Mouse (Mus musculus) cerebellum, adult 2 months (tissue): Measurements from ENCODE around the gene Ddc. TPM values are rescaled to one million over a fixed set of nuclear protein-coding genes. Genes with fewer than 3 reads are reported as not detected.
A peak's percentile ranks its signal among the peaks of the same experiment; 100 is the strongest.

Experiments
- DNase-seq, 2 experiments: peaks; one replicate each; pipeline ENCODE4 v3.0.0; 2021
- H3K27ac ChIP-seq: fragments of 200-500 bp; 2 replicates; pipeline ENCODE4 v1.5.1; 2012; ENCODE audit warnings: low read length, control low read depth, inconsistent platforms; ENCODE audit not compliant: insufficient read depth
- H3K27me3 ChIP-seq: fragments of 200-500 bp; 2 replicates; pipeline ENCODE4 v1.6.1; 2012; ENCODE audit warnings: inconsistent platforms, mild to moderate bottlenecking, low read length, moderate library complexity; ENCODE audit not compliant: control insufficient read depth, insufficient read depth
- H3K4me1 ChIP-seq: fragments of 200-500 bp; 2 replicates; pipeline ENCODE4 v1.6.1; 2011; ENCODE audit warnings: low read length; ENCODE audit not compliant: control insufficient read depth, insufficient read depth
- H3K4me3 ChIP-seq: fragments of 200-500 bp; replicated peaks from 2 replicates; pipeline ENCODE3; 2011; ENCODE audit warnings: mild to moderate bottlenecking, low read depth, low read length, control low read depth; ENCODE audit not compliant: insufficient read depth
- CTCF ChIP-seq: fragments of 200-500 bp; IDR thresholded peaks from 2 replicates; pipeline ENCODE4 v1.5.1; 2011; ENCODE audit warnings: low read depth, mild to moderate bottlenecking, control low read depth, low read length, moderate library complexity, borderline replicate concordance; ENCODE audit not compliant: insufficient read depth
- POLR2A ChIP-seq: fragments of 200-500 bp; IDR thresholded peaks from 2 replicates; pipeline ENCODE4 v1.6.1; 2011; ENCODE audit warnings: low read length, control low read depth, borderline replicate concordance; ENCODE audit not compliant: insufficient read depth
- WGBS: fragments of 180-500 bp; shearing (Covaris S2); methylation state at CpG from one replicate; pipeline ENCODE4 v1.1.7; 2018; 5-methylcytosine and 5-hydroxymethylcytosine counted together
- polyA plus RNA-seq: library from polyadenylated mRNA; depleted of rRNA; stranded (reverse); fragments of >200 nt; gene quantifications from 2 replicates; pipeline ENCODE4 v1.2.3, GENCODE M21; 2012

The Ddc gene
- polyA plus RNA-seq, 1 experiment: 13.1 TPM

DNA sequence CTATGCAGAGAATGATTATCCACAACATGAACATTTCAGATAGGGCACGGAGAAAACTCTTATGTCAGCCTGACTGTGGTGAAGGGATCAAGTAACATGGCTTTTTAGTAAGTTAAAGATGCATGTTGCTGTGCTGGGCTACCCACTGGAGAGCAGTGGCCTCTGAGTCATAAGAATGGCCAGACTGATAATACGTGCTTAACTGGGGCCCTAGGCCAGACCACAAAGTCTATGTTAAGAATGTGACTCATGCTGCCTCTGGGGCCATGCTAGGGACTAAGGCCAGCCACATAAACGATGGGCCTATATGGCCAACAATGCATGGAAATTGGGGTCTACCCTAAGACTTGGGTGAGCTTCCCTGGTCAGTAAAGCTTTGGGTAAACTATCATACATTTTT lies 41.7 kb upstream of the Ddc start:
- DNase-seq: no peak
- H3K4me3 ChIP-seq: no peak overlapping the region
- no peak overlapping the region for H3K27ac ChIP-seq
- no peaks in the 10 kb centered on the region for H3K27me3 ChIP-seq
- no peak for TF ChIP-seq POLR2A
- TF ChIP-seq CTCF: no peak
- 81% methylated on average over 3 of the region's 3 CpGs for WGBS
- H3K4me1 ChIP-seq: no peaks in the 10 kb centered on the region

- no peak overlapping the region for H3K27ac ChIP-seq
- TF ChIP-seq POLR2A (no peak), CTCF (no peak)
- no peak overlapping the region for H3K4me3 ChIP-seq
- no peak for DNase-seq
- H3K27me3 ChIP-seq: no peaks in the 10 kb centered on the region
- WGBS: 86% methylated on average over 1 of the region's 1 CpGs
- no peaks in the 10 kb centered on the region for H3K4me1 ChIP-seq
Measured at GRCm38 (mm10) chr11:11938591-11938990, 40.6 kb upstream of the Ddc start.

GRCm38 (mm10) chr11:11937340-11938030 lies 39.5 kb upstream of the Ddc start:
- H3K27ac ChIP-seq: no peak overlapping the region
- no peak for TF ChIP-seq CTCF
- no peak for TF ChIP-seq POLR2A
- 86% methylated on average over 10 of the region's 10 CpGs for WGBS
- no peaks in the 10 kb centered on the region for H3K4me1 ChIP-seq
- no peak for DNase-seq
- no peak overlapping the region for H3K4me3 ChIP-seq
- H3K27me3 ChIP-seq: no peaks in the 10 kb centered on the region

DNA sequence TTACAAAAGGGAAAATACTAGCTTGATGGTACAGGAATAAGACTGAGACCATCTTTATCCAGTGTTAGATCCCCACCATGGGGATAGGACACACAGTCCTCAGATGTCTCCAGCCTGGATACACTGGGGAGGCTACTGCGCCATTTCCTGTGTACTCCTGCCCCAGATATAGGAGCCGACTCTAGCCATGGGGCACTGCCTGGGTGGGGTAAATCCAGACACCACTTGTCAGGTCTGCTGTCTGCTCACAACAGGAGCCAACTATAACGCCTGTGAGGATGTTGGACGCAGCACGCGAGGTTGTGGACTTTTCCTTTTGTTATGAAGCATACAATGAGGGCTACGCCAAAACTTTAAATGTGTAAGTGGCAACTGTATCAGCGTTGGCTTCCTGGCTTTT lies 36.9 kb upstream of the Ddc start:
- Histone ChIP-seq H3K27me3 (no peaks in the 10 kb centered on the region), H3K4me1 (no peaks in the 10 kb centered on the region), H3K27ac (no peak overlapping the region), H3K4me3 (no peak overlapping the region)
- TF ChIP-seq POLR2A: no peak
- no peak for TF ChIP-seq CTCF
- no peak for DNase-seq
- 74% methylated on average over 8 of the region's 8 CpGs for WGBS

- TF ChIP-seq CTCF (no peak), POLR2A (no peak)
- WGBS: 48% methylated on average over 11 of the region's 11 CpGs
- Histone ChIP-seq H3K4me1 (no peaks in the 10 kb centered on the region), H3K27me3 (no peaks in the 10 kb centered on the region), H3K27ac (0 out of 2 replicates have a peak overlapping the region, but pooled peaks have one; percentile 69), H3K4me3 (no peak overlapping the region)
- peak in 1 of 2 experiments; percentile 13 for DNase-seq
Measured at GRCm38 (mm10) chr11:11932102-11932789, 34.3 kb upstream of the Ddc start.

DNA sequence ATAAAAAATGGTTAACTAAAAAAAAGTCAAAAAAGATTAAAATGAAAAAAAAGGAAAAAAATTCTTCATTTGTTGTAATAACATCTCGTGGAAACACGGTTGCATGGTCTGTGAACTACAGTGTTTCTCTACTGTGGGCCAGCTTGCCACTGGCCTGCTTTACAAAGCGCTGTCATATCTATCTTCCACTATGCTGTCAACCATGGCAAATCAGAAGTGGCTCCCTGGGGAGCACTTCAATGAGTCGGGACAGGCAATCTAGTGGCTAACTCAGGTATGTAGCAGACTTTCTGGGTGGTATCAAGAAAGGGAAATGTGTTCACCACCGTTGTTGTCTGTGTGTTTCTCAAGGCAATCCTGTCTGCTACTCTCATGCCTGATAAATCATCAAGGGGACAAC lies 33.7 kb upstream of the Ddc start:
- no peak overlapping the region for H3K4me3 ChIP-seq
- H3K27me3 ChIP-seq: no peaks in the 10 kb centered on the region
- H3K4me1 ChIP-seq: no peaks in the 10 kb centered on the region
- 39% methylated on average over 5 of the region's 5 CpGs for WGBS
- DNase-seq: no peak
- 0 out of 2 replicates have a peak overlapping the region, but pooled peaks have one; percentile 69 for H3K27ac ChIP-seq
- no peak for TF ChIP-seq POLR2A

- no peak for DNase-seq
- Histone ChIP-seq H3K27me3 (no peaks in the 10 kb centered on the region), H3K4me1 (no peaks in the 10 kb centered on the region), H3K4me3 (no peak overlapping the region), H3K27ac (no peak overlapping the region)
- 91% methylated on average over 11 of the region's 11 CpGs for WGBS
- TF ChIP-seq CTCF: no peak
- TF ChIP-seq POLR2A: no peak
Measured at GRCm38 (mm10) chr11:11930527-11930926, 32.6 kb upstream of the Ddc start.

GRCm38 (mm10) chr11:11929059-11929458 lies 31.1 kb upstream of the Ddc start:
- no peak for DNase-seq
- H3K27me3 ChIP-seq: no peaks in the 10 kb centered on the region
- no peak overlapping the region for H3K4me3 ChIP-seq
- WGBS: 92% methylated on average over 3 of the region's 3 CpGs
- H3K4me1 ChIP-seq: no peaks in the 10 kb centered on the region
- no peak overlapping the region for H3K27ac ChIP-seq
- TF ChIP-seq CTCF (no peak), POLR2A (no peak)
